Mouse (Mus musculus): ENCODE data around the gene Usp30.

DNA sequence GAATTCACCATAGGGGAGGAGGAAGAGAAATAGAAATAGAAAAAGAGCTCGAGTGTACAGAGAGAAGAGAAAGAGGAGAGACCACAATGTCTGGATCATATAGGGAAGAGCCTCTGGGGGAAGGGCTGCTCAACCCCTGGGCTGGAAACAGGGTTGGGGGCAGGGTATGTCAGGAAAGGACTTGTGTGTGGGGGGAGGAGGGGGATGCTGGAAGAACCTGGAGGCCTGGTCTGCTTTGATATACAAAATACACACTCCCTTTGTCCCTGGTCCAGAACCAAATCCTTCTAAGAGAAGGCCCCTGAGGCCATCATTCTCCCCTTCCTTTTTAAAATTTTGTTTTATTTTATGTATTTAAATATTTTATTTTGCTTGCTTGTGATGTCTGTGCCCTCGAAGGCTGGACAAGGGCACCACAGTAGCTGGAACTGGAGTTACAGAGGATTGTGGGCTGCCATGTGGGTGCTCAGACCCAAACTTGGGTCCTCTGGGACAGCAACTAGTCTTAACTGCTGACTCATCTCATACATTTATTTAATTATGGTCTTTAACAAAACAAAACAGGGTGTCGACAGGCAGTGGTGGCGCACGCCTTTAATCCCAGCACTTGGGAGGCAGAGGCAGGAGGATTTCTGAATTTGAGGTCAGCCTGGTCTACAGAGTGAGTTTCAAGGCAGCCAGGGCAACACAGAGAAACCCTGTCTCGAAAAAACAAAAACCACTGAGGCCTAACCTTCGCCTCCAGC is 61.4 kb downstream of the Usp30 start:
- TF ChIP-seq CTCF (IDR thresholded peaks at IDR 0.05; ENCODE audit: control insufficient read depth, insufficient read depth, insufficient read length): no peak
- no peak for TF ChIP-seq MYOG (IDR thresholded peaks at IDR 0.05; ENCODE audit: control insufficient read depth, extremely low read depth, insufficient read length)

Data from C2C12 (cell line).